Mouse (Mus musculus) heart, embryonic 12.5 days (tissue): ENCODE measurements around the gene Zkscan17. TPM values are rescaled to one million over a fixed set of nuclear protein-coding genes. Genes with fewer than 3 reads are reported as not detected.
A peak's percentile ranks its signal among the peaks of the same experiment; 100 is the strongest.

ENCODE experiments used
- ATAC-seq: fragments of 200-750 bp; cut with Nextera tagmentation; 2 replicates; pipeline ENCODE4 v1.8.0; 2017; ENCODE audit warnings: moderate TSS enrichment, moderate library complexity; ENCODE audit not compliant: insufficient number of reproducible peaks, low FRiP score
- H3K27ac ChIP-seq: fragments of 300-500 bp; sonication (generic); 2 replicates; pipeline ENCODE4 v1.5.1; 2016; ENCODE audit warnings: mild to moderate bottlenecking, moderate library complexity; ENCODE audit not compliant: poor library complexity, severe bottlenecking
- H3K27me3 ChIP-seq: fragments of 300-500 bp; sonication (generic); replicated peaks from 2 replicates; pipeline ENCODE4 v1.6.1; 2016; ENCODE audit warnings: mild to moderate bottlenecking, moderate library complexity
- H3K36me3 ChIP-seq: fragments of 300-500 bp; sonication (generic); 2 replicates; pipeline ENCODE4 v1.6.1; 2016; ENCODE audit warnings: mild to moderate bottlenecking, moderate library complexity
- H3K4me1 ChIP-seq: fragments of 300-500 bp; sonication (generic); replicated peaks from 2 replicates; pipeline ENCODE4 v1.6.1; 2016; ENCODE audit warnings: mild to moderate bottlenecking
- H3K4me2 ChIP-seq: fragments of 300-500 bp; sonication (generic); 2 replicates; pipeline ENCODE4 v1.6.1; 2016; ENCODE audit warnings: mild to moderate bottlenecking, moderate library complexity
- H3K4me3 ChIP-seq: fragments of 300-500 bp; sonication (generic); 2 replicates; pipeline ENCODE4 v1.5.1; 2016; ENCODE audit warnings: mild to moderate bottlenecking
- H3K9ac ChIP-seq: fragments of 300-500 bp; sonication (generic); 2 replicates; pipeline ENCODE4 v1.6.1; 2016; ENCODE audit warnings: mild to moderate bottlenecking, moderate library complexity
- H3K9me3 ChIP-seq: fragments of 300-500 bp; sonication (generic); replicated peaks from 2 replicates; pipeline ENCODE4 v1.6.1; 2016; ENCODE audit warnings: mild to moderate bottlenecking, moderate library complexity
- WGBS: fragments of 180-500 bp; shearing (Covaris S2); methylation state at CpG from one replicate; pipeline ENCODE4 v1.1.7; 2016; 5-methylcytosine and 5-hydroxymethylcytosine counted together
- polyA plus RNA-seq: library from polyadenylated mRNA; unstranded; fragments of >200 nt; fragmentation: Nextera tagmentation; extraction: Ambion mirVana; gene quantifications from 2 replicates; pipeline ENCODE4 v1.2.1, GENCODE M21; 2016

The Zkscan17 gene
- polyA plus RNA-seq, 1 experiment from 2014 or later, result 18.4 TPM

DNA sequence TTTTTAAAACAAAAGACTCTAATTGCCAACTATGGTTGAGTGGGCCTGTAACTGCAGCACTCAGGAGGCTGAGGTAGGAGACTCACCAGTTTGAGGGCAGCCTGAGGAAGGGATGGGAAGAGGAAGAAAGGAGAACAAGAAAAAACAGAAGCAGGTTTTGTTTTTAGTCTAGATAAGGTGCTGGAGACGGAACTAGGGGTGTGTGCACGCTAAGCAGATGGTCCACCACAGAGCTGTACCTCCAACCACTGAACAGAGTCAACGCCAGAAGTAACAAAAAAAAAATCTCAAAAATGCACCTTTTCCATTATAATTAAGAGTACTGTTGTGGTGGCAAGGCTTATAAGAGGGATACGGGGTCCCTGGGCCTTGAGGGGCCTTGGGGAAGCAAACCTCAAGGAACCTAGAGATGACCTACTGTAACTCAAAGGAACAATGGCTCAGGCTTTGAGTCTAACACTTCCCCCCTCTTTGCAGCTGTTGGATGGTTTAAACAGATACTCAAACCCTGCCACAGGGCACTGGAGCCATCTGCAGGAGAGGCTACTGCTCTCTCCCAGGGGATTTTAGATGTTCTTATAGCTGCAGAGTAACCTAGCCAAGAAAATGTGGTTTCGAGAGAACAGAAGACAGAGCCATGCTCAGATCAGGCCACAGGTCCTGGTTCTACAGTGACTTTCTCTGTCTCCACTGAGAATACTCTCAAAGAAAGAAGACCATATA lies 24.4 kb downstream of the Zkscan17 start:
- H3K36me3 ChIP-seq, result peaks cover 74% of the 10 kb centered on the region
- no peak overlapping the region for H3K4me3 ChIP-seq
- 0 out of 2 replicates have a peak, but pooled peaks cover 3% of the 10 kb centered on the region for H3K9me3 ChIP-seq
- H3K9ac ChIP-seq, result no peak overlapping the region
- H3K4me2 ChIP-seq, result no peak overlapping the region
- 84% methylated on average over 5 of the region's 5 CpGs for WGBS
- no peak for ATAC-seq
- no peaks in the 10 kb centered on the region for H3K27me3 ChIP-seq
- H3K4me1 ChIP-seq, result peaks cover 8% of the 10 kb centered on the region
- H3K27ac ChIP-seq, result no peak overlapping the region

DNA sequence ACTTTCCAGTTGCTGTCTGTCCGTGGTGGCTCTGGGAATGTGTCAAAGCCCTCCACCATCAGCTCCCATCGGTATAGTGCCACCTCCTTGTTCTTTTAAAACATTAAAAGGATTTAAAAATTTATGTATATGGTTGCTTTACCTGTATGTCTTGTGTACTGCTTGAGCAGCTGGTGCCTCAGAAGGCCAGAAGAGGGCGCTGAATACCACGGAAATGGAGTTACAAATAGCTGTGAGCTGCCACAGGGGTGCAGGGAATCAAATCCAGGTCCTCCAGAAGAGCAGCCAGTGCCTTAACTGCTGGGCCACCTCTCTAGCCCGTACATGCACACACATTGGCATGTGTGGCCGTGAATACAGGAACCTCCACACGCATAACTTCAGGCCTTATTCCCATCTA lies 28.8 kb downstream of the Zkscan17 start:
- no peaks in the 10 kb centered on the region for H3K27me3 ChIP-seq
- H3K4me3 ChIP-seq, result no peak overlapping the region
- no peak overlapping the region for H3K9ac ChIP-seq
- H3K4me1 ChIP-seq, result no peaks in the 10 kb centered on the region
- ATAC-seq, result no peak
- WGBS, result 90% methylated on average over 7 of the region's 7 CpGs
- H3K36me3 ChIP-seq, result peaks cover 96% of the 10 kb centered on the region
- H3K9me3 ChIP-seq, result 0 out of 2 replicates have a peak, but pooled peaks cover 3% of the 10 kb centered on the region
- no peak overlapping the region for H3K4me2 ChIP-seq
- no peak overlapping the region for H3K27ac ChIP-seq

DNA sequence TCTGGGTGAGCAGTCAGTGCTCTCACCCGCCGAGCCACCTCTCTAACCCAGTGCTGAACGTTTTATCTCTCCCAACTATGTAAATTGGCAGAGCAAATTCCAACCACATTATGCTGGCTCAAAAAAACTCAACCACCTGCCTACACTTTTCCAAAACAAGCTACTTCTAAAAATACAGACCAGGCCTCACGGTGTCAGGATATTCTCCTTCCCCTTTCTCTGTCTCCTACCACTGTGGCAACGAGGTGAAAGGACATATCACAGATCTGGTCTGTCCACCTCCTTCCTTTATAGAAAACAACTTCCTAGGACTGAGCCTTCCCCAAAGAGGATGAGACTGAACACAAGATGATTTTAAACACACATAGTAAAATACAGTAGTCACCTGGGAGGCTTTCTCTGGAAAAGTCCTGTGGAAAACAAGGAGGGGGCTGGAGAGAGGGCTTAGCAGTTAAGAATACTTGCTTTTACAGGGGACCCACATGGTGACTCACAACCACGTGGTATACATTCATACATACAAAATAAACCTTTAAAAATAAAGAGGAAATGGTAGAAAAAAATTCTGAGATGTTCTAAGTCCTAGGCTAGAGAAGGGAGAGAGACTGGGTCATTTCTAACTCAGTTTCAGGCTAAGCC lies 29.8 kb downstream of the Zkscan17 start:
- WGBS, result 71% methylated on average over 6 of the region's 6 CpGs
- no peak for ATAC-seq

DNA sequence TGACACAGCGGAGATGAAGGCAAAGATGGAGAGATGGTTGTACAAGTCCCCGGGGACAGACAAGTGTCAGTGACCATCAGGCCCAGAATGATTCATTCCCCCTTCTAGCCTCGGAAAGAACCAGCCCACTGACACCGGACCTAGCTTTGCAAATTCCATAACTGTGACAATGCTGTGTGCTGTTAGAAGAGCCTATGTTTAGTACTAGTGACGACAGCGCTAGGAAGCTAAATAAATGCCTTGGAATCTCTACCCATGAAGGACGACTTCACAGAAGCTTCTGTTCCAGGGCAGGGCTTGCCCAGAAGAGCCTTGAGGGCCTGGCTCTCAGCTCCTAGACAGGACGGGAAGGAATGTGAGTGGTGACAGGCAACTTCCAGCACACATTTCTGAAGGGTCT lies 40.3 kb downstream of the Zkscan17 start:
- no peak overlapping the region for H3K4me2 ChIP-seq
- 64% methylated on average over 8 of the region's 8 CpGs for WGBS

More for the DNA sequence above, 29.8 kb downstream of the Zkscan17 start:
- 0 out of 2 replicates have a peak, but pooled peaks cover 3% of the 10 kb centered on the region for H3K9me3 ChIP-seq
- peaks cover 96% of the 10 kb centered on the region for H3K36me3 ChIP-seq
- no peak overlapping the region for H3K9ac ChIP-seq
- H3K4me2 ChIP-seq, result no peak overlapping the region
- no peaks in the 10 kb centered on the region for H3K27me3 ChIP-seq
- 0 out of 2 replicates have a peak overlapping the region, but pooled peaks have one; percentile 18 for H3K27ac ChIP-seq
- H3K4me3 ChIP-seq, result no peak overlapping the region
- H3K4me1 ChIP-seq, result no peaks in the 10 kb centered on the region

DNA sequence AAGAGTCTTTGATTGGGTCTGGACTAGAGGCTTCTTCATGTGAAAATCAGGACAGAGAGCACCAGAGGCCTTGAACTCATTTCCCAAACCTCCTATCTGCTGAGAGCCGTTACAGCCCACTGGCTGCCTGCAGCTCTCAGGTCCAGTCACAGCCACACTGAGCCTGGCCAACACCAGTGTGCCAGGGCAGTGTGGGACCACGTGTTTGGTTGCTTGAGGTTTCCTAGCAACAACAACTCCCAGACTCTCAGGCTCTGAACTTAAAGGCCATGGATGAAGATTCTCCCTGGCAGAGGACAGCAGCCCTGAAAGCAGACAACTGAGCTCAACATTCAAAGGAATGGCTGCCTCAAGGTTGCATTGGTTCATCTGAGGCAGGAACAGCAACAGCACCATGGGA lies 40.9 kb downstream of the Zkscan17 start:
- no peaks in the 10 kb centered on the region for H3K9me3 ChIP-seq
- no peaks in the 10 kb centered on the region for H3K27me3 ChIP-seq
- no peak overlapping the region for H3K9ac ChIP-seq
- ATAC-seq, result no peak
- H3K4me2 ChIP-seq, result no peak overlapping the region
- no peak overlapping the region for H3K27ac ChIP-seq
- no peaks in the 10 kb centered on the region for H3K4me1 ChIP-seq
- WGBS, result 57% methylated on average over 2 of the region's 2 CpGs
- peaks cover 52% of the 10 kb centered on the region for H3K36me3 ChIP-seq
- no peak overlapping the region for H3K4me3 ChIP-seq

More for the DNA sequence above, 40.3 kb downstream of the Zkscan17 start:
- Histone ChIP-seq H3K36me3 (peaks cover 57% of the 10 kb centered on the region), H3K4me1 (no peaks in the 10 kb centered on the region), H3K9me3 (no peaks in the 10 kb centered on the region), H3K9ac (no peak overlapping the region), H3K4me3 (no peak overlapping the region), H3K27me3 (no peaks in the 10 kb centered on the region), H3K27ac (no peak overlapping the region)
- no peak for ATAC-seq

DNA sequence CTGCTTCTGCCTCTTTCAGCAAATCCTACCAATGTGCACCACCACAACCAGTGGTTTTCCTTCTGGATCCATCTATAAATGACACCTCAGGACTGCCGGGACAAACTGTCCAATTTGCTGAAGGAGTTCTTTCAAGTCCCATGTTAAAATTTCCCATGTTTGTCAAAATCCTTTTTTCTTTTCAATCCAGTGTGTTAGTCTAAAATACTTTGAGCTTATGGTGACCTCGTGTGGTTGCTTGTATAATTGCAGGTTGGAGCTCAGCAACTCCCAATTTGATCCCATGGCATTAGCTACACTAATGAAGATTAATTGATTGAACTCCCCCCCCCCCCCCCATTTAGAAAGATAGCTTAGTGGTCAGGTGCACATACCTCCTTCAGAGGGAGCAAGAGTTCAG lies 43.3 kb downstream of the Zkscan17 start:
- H3K4me3 ChIP-seq, result no peak overlapping the region
- peaks cover 32% of the 10 kb centered on the region for H3K36me3 ChIP-seq
- H3K27me3 ChIP-seq, result no peaks in the 10 kb centered on the region
- WGBS, result 7% methylated on average over 2 of the region's 2 CpGs
- no peak overlapping the region for H3K9ac ChIP-seq
- no peaks in the 10 kb centered on the region for H3K4me1 ChIP-seq
- ATAC-seq, result no peak
- no peak overlapping the region for H3K4me2 ChIP-seq
- no peaks in the 10 kb centered on the region for H3K9me3 ChIP-seq
- H3K27ac ChIP-seq, result no peak overlapping the region

DNA sequence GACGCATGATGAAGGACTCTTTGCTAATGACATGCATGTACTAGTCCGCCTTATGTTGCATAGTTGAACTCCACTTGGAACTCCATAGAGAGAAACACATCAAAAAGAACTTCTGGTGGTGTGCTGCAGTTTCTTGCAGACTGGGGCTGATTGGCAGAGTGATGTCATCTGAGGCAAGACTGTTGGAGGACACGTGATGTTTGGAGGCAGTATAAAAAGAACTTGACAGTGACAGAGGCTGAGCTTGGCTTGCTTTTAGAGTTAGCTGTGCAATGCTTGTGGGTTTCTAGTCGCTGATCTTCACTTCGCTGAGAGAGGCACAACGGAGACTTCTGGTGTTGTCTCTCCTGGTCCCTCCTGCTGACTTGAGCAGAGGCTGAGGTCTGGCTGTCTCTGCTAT lies 49.3 kb downstream of the Zkscan17 start:
- Histone ChIP-seq H3K36me3 (no peaks in the 10 kb centered on the region), H3K9me3 (no peaks in the 10 kb centered on the region), H3K27ac (no peak overlapping the region), H3K4me3 (no peak overlapping the region), H3K4me1 (peaks cover 13% of the 10 kb centered on the region; the same call in 1 of the 2 replicates), H3K4me2 (no peak overlapping the region), H3K27me3 (no peaks in the 10 kb centered on the region), H3K9ac (no peak overlapping the region)
- ATAC-seq, result no peak
- 67% methylated on average over 6 of the region's 6 CpGs for WGBS

DNA sequence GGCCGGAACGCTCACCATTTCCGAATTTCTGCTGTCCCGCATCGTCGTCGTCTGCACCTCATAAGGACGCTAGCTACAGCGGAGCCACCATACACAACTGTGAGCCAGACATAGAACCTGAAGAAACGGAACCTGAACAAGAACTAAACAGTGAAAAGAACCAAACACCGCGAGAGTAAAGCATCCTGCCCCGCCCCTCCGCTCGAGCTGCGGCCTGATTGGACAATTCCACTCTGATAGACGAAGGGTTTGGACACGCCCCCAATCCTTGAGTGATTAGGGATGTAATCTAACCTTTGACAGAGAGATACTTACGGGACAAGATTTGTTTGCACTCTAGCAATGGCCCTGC lies 54.2 kb downstream of the Zkscan17 start, which contains the start of gene Zfp867:
Gene Zfp867, minus strand, starts transcription at position 149 of the 352 bp plus-strand sequence.
- under 1% methylated on average over 19 of the region's 19 CpGs for WGBS
- ATAC-seq, result peak; percentile 83
- H3K4me3 ChIP-seq, result peak within 1 kb of the TSS; percentile 91
- H3K9me3 ChIP-seq, result no peaks in the 10 kb centered on the region
- peaks cover 19% of the 10 kb centered on the region for H3K4me1 ChIP-seq
- peak within 1 kb of the TSS; percentile 87 for H3K9ac ChIP-seq
- no peaks in the 10 kb centered on the region for H3K27me3 ChIP-seq
- peak within 1 kb of the TSS; percentile 66 for H3K27ac ChIP-seq
- H3K36me3 ChIP-seq, result no peaks in the 10 kb centered on the region
- peak within 1 kb of the TSS; percentile 89 for H3K4me2 ChIP-seq

DNA sequence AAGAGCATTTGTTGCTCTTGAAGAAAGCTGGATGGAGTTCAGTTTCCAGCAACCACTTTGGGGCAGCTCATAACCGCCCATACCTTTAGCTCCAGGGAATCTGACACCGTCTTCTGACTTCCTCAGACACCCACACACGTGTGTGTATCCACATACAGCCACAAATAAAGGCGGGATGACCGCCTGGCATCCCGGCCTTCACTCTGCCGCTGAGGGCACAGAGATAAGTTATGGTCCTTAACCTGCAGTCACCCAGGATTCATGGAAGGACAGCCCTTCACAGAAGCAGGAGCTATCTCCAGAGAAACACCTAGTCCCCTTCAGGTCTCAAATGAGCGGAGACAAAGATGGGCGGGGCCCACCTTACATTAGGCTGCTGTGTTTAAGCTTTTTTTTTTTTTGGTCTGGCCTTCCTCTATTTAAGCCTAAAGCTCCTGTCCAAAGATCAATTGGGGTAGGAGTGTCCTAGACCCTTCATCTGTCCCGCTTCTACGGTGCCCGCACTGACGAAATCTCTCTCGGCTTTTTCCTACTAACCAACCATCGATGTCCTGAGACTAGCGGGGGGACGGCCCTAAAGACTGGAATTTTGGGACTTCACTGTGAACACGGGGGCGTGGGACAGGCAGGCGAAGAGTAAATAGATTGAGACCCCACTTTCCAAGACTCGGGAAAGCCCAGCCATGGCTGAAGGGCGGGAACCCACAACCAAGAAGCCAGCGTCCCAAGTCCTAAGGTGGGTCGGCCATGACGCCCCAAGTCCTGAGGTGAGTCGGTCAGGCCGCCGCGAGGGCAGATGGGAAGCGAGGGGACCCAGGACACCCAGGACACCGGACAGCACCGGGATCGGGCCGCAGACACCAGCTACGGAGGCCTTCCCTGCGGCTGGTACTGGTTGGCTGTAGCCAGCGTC lies 54.9 kb downstream of the Zkscan17 start:
- peak overlapping the region; percentile 87 for H3K9ac ChIP-seq
- H3K36me3 ChIP-seq, result peaks cover 6% of the 10 kb centered on the region
- peak overlapping the region; percentile 91 for H3K4me3 ChIP-seq
- WGBS, result 8% methylated on average over 37 of the region's 37 CpGs
- peak overlapping the region; percentile 89 for H3K4me2 ChIP-seq
- H3K9me3 ChIP-seq, result peaks cover 5% of the 10 kb centered on the region
- H3K4me1 ChIP-seq, result peaks cover 19% of the 10 kb centered on the region
- peak overlapping the region; percentile 66 for H3K27ac ChIP-seq
- ATAC-seq, result peak; percentile 65
- no peaks in the 10 kb centered on the region for H3K27me3 ChIP-seq

DNA sequence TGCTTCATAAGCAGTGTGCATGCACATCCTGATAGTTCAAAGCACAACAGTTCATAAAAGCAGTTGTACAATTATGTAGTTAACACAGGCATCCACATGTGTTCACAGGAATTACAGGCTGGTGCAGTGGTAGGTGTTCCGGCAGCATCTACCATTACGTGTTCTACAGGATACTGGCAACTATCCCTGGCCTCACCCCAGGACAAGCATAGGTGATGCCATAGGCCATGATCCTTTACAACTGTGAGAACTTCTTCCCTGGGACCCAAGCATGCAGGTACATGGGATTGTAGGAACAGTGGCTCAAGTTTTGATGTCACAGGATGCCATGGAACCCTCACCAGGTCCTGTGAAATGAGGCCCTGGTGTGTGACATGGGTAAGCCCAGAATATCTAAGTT lies 66.1 kb downstream of the Zkscan17 start:
- ATAC-seq, result no peak
- peaks cover 17% of the 10 kb centered on the region for H3K4me1 ChIP-seq
- no peak overlapping the region for H3K4me2 ChIP-seq
- peaks cover 29% of the 10 kb centered on the region for H3K9me3 ChIP-seq
- no peak overlapping the region for H3K9ac ChIP-seq
- no peaks in the 10 kb centered on the region for H3K27me3 ChIP-seq
- no peak overlapping the region for H3K4me3 ChIP-seq
- WGBS, result 95% methylated on average over 2 of the region's 2 CpGs
- peaks cover 65% of the 10 kb centered on the region for H3K36me3 ChIP-seq
- no peak overlapping the region for H3K27ac ChIP-seq

DNA sequence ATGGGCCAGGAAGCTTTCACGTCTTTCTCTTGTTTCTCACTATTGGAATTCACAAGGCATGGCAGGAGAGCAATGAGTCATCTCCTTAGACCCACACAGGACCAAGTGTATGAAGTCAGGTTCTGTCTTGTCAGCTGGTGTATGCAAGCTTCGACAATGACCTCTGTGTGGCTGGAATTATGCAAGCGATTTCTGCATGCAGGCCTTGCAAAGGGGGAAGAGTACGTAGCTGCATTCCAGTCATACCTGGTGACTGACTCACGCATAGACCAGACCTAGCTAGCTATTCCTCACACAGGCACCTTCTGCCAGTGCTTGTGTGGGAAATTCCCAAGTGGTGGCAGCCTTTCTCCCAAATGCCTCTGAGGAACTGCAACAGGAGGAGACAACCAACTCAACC lies 67.6 kb downstream of the Zkscan17 start:
- H3K4me3 ChIP-seq, result no peak overlapping the region
- H3K36me3 ChIP-seq, result peaks cover 69% of the 10 kb centered on the region
- no peak overlapping the region for H3K9ac ChIP-seq
- no peaks in the 10 kb centered on the region for H3K27me3 ChIP-seq
- H3K4me1 ChIP-seq, result peaks cover 17% of the 10 kb centered on the region
- H3K27ac ChIP-seq, result peak overlapping the region; percentile 91
- 10% methylated on average over 5 of the region's 5 CpGs for WGBS
- peak; percentile 84 for ATAC-seq
- peak overlapping the region; percentile 45 for H3K4me2 ChIP-seq
- peaks cover 22% of the 10 kb centered on the region for H3K9me3 ChIP-seq
